Mouse (Mus musculus): ENCODE results near the gene Zfp54. TPM values are rescaled to one million over a fixed set of nuclear protein-coding genes. Genes with fewer than 3 reads are reported as not detected.
"Not testable (repeated sequence)": the region's sequence is repeated elsewhere in the genome, so short reads cannot be mapped to it uniquely, and the experiment has no call there.

Gene Zfp54
- polyA plus RNA-seq, 1 experiment: 2.3 TPM

GRCm38 (mm10) chr17:21473362-21474190 is 50.5 kb downstream of the Zfp54 start:
- DNase-seq (ENCODE audit: low read depth): peak; percentile 31
- TF ChIP-seq CTCF (IDR thresholded peaks at IDR 0.05; ENCODE audit: borderline replicate concordance, extremely low read depth, insufficient read depth, insufficient read length) (no peak), POLR2A (IDR thresholded peaks at IDR 0.05; ENCODE audit: borderline replicate concordance, extremely low read depth, insufficient read depth, insufficient read length, poor library complexity, severe bottlenecking) (no peak)

- not testable (repeated sequence) for DNase-seq (ENCODE audit: low read depth)
Measured at GRCm38 (mm10) chr17:21474729-21475128, 51.7 kb downstream of the Zfp54 start.

- not testable (repeated sequence) for DNase-seq (ENCODE audit: low read depth)
Measured at GRCm38 (mm10) chr17:21475290-21475689, 52.3 kb downstream of the Zfp54 start.

DNA sequence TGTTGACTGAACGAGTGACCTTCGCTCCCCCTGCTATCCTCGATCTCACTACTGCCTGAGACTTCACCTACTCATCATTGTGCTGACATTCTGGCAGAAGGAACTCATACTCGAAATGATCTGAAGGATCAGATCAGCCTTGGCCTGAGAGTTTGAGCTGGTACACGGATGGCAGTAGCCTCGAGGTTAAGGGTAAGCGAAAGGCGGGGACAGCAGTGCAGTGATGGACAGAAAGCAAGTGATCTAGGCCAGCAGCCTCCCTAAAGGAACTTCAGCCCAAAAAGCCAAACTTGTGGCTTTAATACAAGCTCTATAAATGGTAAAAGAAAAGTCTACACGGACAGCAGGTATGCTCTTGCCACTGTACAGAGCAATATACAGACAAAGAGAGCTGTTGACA is 53.3 kb downstream of the Zfp54 start:
- DNase-seq (ENCODE audit: low read depth): not testable (repeated sequence)

DNA sequence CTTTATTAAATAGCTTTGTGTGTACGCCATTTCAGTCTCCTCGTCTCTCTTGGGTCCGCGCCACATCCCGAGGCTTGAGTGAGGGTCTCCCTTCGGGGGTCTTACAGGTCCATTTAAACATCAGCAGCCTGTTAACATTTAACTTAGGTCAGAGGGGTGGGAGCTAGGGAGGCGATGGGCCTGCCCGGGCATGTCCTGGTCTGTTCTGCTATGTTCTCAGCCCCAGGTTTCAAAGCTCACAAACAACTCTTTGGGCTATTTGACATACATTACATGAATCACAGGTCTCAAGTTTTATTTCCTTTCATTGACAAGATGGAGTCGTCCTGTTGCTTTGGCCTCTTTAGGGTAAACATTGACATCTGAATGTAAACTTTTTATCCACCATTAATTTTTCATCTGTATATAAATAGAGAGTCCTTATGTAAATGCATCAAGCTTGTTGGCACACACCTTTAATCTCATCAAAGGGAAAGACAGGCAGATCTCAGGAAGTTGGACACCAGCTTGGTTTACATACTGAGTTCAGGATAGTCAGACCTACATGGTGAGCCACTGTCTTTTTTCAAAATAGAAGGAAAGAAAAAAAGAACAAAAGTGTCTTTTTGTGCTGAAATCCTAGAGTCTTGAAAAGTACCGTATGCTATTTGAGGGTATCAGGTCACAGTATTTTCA is 55.2 kb downstream of the Zfp54 start:
- DNase-seq (ENCODE audit: low read depth): not testable (repeated sequence)

Other genes with a start within 250 kb of the Zfp54 start
- gene Vmn1r234, start 197.1 kb upstream of the Zfp54 start, polyA plus RNA-seq (2012; rRNA removed): not detected in 2 replicates
- gene Vmn1r235, start 166.8 kb upstream of the Zfp54 start, polyA plus RNA-seq (2012; rRNA removed): not detected in 2 replicates
- not detected in 2 replicates for gene Vmn1r236, start 140.3 kb upstream of the Zfp54 start, polyA plus RNA-seq (2012; rRNA removed)
- gene Vmn1r237, start 111.4 kb upstream of the Zfp54 start, polyA plus RNA-seq (2012; rRNA removed): not detected in 2 replicates
- gene Zfp677, start 39.5 kb upstream of the Zfp54 start, polyA plus RNA-seq (2012; rRNA removed): 2.3 and 2.4 TPM in 2 replicates
- gene Zfp51, start 27.1 kb downstream of the Zfp54 start, polyA plus RNA-seq (2012; rRNA removed): 5.3 and 6.1 TPM in 2 replicates
- gene Zfp53, start 65.8 kb downstream of the Zfp54 start, polyA plus RNA-seq (2012; rRNA removed): 3.6 and 4.1 TPM in 2 replicates
- 1.0 and 1.5 TPM in 2 replicates for gene Zfp52, start 112.3 kb downstream of the Zfp54 start, polyA plus RNA-seq (2012; rRNA removed)
- gene Zfp948, start 143.8 kb downstream of the Zfp54 start, polyA plus RNA-seq (2012; rRNA removed): 12.1 and 14.4 TPM in 2 replicates
- gene Zfp983, start 227.4 kb downstream of the Zfp54 start, polyA plus RNA-seq (2012; rRNA removed): 9.5 TPM in 2 replicates